Mouse (Mus musculus): ENCODE measurements around the gene Aicda. TPM values are rescaled to one million over a fixed set of nuclear protein-coding genes. Genes with fewer than 3 reads are reported as not detected.

The Aicda gene
- polyA plus RNA-seq, 1 experiment from 2014 or later = 0.05 TPM

DNA sequence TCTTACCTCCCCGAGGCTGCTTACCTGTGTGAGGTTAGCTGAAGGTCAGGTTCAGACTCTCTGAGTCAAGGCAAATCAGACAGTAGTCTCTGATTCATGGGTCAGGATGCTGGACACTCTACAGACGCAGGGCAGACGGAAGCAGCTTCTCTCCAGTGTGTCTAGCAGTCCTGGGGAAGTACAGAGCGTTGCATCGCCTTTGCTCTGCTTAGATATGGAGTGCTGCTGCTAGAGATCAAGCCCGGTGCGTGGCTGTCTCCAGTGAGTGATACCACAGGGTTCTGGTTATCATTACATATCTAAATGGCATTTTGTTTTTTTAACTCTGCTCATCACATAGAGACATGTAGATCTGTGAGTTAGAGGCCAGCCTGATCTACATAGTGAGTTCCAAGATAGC, 43.0 kb downstream of the Aicda start:
- Histone ChIP-seq H3K27me3 (replicated peaks; ENCODE audit: insufficient read depth, low read length) (no peaks in the 10 kb centered on the region), H3K4me2 (replicated peaks; ENCODE audit: low read depth, low read length) (no peak overlapping the region), H3K9ac (replicated peaks; ENCODE audit: low read depth) (no peak overlapping the region), H3K36me3 (ENCODE audit: insufficient read depth, low read length) (no peaks in the 10 kb centered on the region), H3K9me3 (ENCODE audit: low read length) (no peaks in the 10 kb centered on the region), H3K4me1 (ENCODE audit: insufficient read depth, low read depth, low read length) (no peaks in the 10 kb centered on the region), H3K27ac (ENCODE audit: low read length) (no peak overlapping the region), H3K4me3 (ENCODE audit: low read depth, low read length) (no peak overlapping the region)
- ATAC-seq (no peak), DNase-seq (ENCODE audit: low spot score) (no peak)
- TF ChIP-seq EP300 (IDR thresholded peaks at IDR 0.05) (no peak), CTCF (IDR thresholded peaks at IDR 0.05) (no peak)
- 75% methylated on average over 7 of the region's 7 CpGs for WGBS

DNA sequence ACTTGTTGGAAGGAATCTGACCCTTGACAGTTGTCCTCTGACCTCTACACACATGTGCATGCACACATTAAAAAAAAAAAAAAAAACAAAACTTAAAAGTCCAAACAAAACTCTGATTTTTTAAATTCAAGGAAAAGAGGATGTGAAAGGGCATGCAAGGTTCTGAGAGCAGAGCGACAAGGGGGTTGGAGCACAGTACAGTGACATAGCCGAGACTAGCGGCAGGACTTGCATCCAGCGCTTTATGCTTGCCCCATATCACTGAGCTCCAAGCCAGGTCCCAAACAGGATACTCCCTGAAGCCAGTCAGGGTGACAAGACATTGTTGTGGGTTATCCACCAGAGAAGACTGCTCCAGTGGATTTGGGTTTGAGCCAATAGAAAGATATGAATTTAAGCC, 44.4 kb downstream of the Aicda start:
- DNase-seq (ENCODE audit: low spot score) = no peak

DNA sequence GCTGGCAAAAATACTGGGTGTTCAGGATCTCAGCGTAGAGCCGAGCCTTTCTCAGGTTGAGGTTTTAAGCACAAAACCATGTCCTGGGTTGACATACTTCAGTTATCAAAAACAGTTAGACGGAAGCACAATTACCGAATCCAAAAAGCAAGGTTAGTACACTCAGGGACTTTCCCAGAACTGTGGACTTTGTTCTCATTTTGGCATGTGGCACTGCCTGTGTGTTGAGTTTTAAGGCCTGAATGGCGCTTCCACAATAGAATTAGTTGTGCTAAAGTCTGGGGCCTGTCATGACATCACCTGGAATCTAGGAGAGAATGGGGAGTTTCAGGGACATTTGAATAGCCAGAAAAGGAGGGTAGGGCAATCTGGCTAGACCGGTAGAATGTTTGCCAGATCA, 44.8 kb downstream of the Aicda start:
- H3K4me2 ChIP-seq (replicated peaks; ENCODE audit: low read depth, low read length) = no peak overlapping the region

More for the DNA sequence above, 44.4 kb downstream of the Aicda start:
- 86% methylated on average over 4 of the region's 4 CpGs for WGBS
- Histone ChIP-seq H3K27me3 (replicated peaks; ENCODE audit: insufficient read depth, low read length) (no peaks in the 10 kb centered on the region), H3K9me3 (ENCODE audit: low read length) (no peaks in the 10 kb centered on the region), H3K4me3 (ENCODE audit: low read depth, low read length) (no peak overlapping the region), H3K4me2 (replicated peaks; ENCODE audit: low read depth, low read length) (no peak overlapping the region), H3K9ac (replicated peaks; ENCODE audit: low read depth) (no peak overlapping the region), H3K4me1 (ENCODE audit: insufficient read depth, low read depth, low read length) (no peaks in the 10 kb centered on the region), H3K36me3 (ENCODE audit: insufficient read depth, low read length) (no peaks in the 10 kb centered on the region), H3K27ac (ENCODE audit: low read length) (no peak overlapping the region)
- no peak for ATAC-seq
- no peak for TF ChIP-seq CTCF (IDR thresholded peaks at IDR 0.05)
- no peak for TF ChIP-seq EP300 (IDR thresholded peaks at IDR 0.05)

DNA sequence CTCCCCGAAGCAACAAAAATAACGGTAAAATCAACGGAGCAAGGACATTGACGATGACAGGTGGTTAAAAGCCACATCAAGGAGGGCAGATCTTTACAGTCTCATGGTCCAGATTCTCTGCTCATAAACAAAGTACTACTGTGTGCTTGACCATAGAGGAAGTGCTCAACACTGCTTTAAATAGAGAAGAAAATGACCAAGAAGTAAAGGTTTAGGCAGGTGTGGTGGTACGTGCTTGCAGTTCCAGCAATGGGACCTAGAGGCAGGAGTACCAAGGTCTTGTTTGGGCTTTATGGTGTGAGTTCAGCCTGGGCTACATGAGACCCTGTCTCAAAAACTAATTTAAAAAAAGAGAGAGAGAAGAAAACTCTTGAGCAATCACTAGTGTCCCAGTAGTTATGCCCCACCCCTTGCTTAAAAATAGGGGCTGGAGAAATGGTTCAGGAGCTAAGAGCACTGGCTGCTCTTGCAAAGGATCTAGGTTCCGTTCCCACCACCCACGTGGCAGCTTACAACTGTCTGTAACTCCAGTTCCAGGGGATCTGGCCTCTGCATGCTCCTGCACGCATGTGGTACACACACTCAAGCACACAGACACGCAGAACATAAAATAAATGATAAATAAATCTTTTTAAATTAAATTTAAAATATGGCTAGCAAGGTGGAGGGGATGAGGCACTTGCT, 45.6 kb downstream of the Aicda start:
- no peak overlapping the region for H3K4me3 ChIP-seq (ENCODE audit: low read depth, low read length)
- H3K9ac ChIP-seq (replicated peaks; ENCODE audit: low read depth) = no peak overlapping the region
- no peak for DNase-seq (ENCODE audit: low spot score)
- no peaks in the 10 kb centered on the region for H3K4me1 ChIP-seq (ENCODE audit: insufficient read depth, low read depth, low read length)
- 80% methylated on average over 9 of the region's 9 CpGs for WGBS
- no peak for ATAC-seq
- no peaks in the 10 kb centered on the region for H3K9me3 ChIP-seq (ENCODE audit: low read length)
- H3K4me2 ChIP-seq (replicated peaks; ENCODE audit: low read depth, low read length) = no peak overlapping the region
- TF ChIP-seq CTCF (IDR thresholded peaks at IDR 0.05) (no peak), EP300 (IDR thresholded peaks at IDR 0.05) (no peak)
- no peaks in the 10 kb centered on the region for H3K27me3 ChIP-seq (replicated peaks; ENCODE audit: insufficient read depth, low read length)
- H3K36me3 ChIP-seq (ENCODE audit: insufficient read depth, low read length) = no peaks in the 10 kb centered on the region
- no peak overlapping the region for H3K27ac ChIP-seq (ENCODE audit: low read length)

More for the DNA sequence above, 44.8 kb downstream of the Aicda start:
- Histone ChIP-seq H3K9ac (replicated peaks; ENCODE audit: low read depth) (no peak overlapping the region), H3K4me1 (ENCODE audit: insufficient read depth, low read depth, low read length) (no peaks in the 10 kb centered on the region), H3K27ac (ENCODE audit: low read length) (no peak overlapping the region), H3K4me3 (ENCODE audit: low read depth, low read length) (no peak overlapping the region), H3K36me3 (ENCODE audit: insufficient read depth, low read length) (no peaks in the 10 kb centered on the region), H3K9me3 (ENCODE audit: low read length) (no peaks in the 10 kb centered on the region), H3K27me3 (replicated peaks; ENCODE audit: insufficient read depth, low read length) (no peaks in the 10 kb centered on the region)
- 84% methylated on average over 6 of the region's 6 CpGs for whole genome bisulfite sequencing
- DNase-seq (ENCODE audit: low spot score) (no peak), ATAC-seq (no peak)
- TF ChIP-seq CTCF (IDR thresholded peaks at IDR 0.05) = no peak
- TF ChIP-seq EP300 (IDR thresholded peaks at IDR 0.05) = no peak

DNA sequence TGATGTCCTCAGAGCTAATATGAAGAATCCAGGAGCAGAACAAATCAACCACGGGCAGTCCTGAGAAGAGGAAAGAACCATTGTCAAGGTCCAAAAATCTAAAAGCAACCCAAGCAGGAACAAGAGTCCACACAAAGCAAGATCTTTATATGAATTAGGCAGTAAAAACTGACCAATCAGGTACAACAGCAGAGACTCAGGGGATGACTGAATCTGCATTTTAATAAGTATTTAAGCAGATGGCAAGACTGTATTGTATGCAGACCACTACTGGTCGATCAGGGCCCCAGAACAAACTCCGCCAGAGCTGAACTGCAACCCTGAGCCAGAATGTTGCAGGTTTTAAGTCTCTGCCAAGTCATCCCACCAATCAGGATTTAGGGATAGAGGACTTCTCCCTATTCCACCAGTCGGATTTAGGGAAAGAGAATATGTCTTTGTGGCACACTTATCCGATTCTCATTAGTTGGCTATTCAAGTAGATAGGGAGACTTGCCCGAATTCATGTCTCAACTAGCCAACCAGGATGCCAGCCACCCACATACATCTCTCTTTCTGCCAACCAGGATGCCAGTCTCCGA, 46.6 kb downstream of the Aicda start:
- Histone ChIP-seq H3K27ac (ENCODE audit: low read length) (no peak overlapping the region), H3K36me3 (ENCODE audit: insufficient read depth, low read length) (no peaks in the 10 kb centered on the region), H3K9ac (replicated peaks; ENCODE audit: low read depth) (no peak overlapping the region), H3K4me1 (ENCODE audit: insufficient read depth, low read depth, low read length) (no peaks in the 10 kb centered on the region), H3K4me2 (replicated peaks; ENCODE audit: low read depth, low read length) (no peak overlapping the region), H3K9me3 (ENCODE audit: low read length) (no peaks in the 10 kb centered on the region), H3K4me3 (ENCODE audit: low read depth, low read length) (no peak overlapping the region), H3K27me3 (replicated peaks; ENCODE audit: insufficient read depth, low read length) (no peaks in the 10 kb centered on the region)
- WGBS = 75% methylated on average over 7 of the region's 7 CpGs
- DNase-seq (ENCODE audit: low spot score) (no peak), ATAC-seq (no peak)
- no peak for TF ChIP-seq CTCF (IDR thresholded peaks at IDR 0.05)
- no peak for TF ChIP-seq EP300 (IDR thresholded peaks at IDR 0.05)

DNA sequence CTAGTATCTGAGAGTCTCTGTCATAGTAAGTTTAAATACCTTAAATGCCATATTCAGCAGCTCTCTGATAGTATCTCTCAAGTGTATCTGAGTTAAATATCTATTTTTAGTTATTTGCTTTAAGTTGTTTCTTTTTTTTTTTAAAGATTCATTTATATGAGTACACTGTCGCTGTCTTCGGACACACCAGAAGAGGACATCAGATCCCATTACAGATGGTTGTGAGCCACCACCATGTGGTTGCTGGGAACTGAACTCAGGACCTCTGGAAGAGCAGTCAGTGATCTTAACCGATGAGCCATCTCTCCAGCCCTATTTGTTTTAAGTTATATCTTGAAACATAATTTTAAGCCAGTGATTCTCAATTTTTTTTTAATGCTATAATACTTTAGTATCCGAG, 47.4 kb downstream of the Aicda start:
- H3K9ac ChIP-seq (replicated peaks; ENCODE audit: low read depth) = no peak overlapping the region
- TF ChIP-seq CTCF (IDR thresholded peaks at IDR 0.05) = no peak
- TF ChIP-seq EP300 (IDR thresholded peaks at IDR 0.05) = no peak
- H3K27ac ChIP-seq (ENCODE audit: low read length) = no peak overlapping the region
- H3K4me3 ChIP-seq (ENCODE audit: low read depth, low read length) = no peak overlapping the region
- H3K4me2 ChIP-seq (replicated peaks; ENCODE audit: low read depth, low read length) = no peak overlapping the region
- 81% methylated on average over 4 of the region's 4 CpGs for WGBS
- DNase-seq (ENCODE audit: low spot score) = no peak
- H3K36me3 ChIP-seq (ENCODE audit: insufficient read depth, low read length) = no peaks in the 10 kb centered on the region
- H3K4me1 ChIP-seq (ENCODE audit: insufficient read depth, low read depth, low read length) = no peaks in the 10 kb centered on the region
- no peak for ATAC-seq
- H3K9me3 ChIP-seq (ENCODE audit: low read length) = no peaks in the 10 kb centered on the region
- no peaks in the 10 kb centered on the region for H3K27me3 ChIP-seq (replicated peaks; ENCODE audit: insufficient read depth, low read length)
